Mouse (Mus musculus): Measurements from ENCODE around the gene Atp5s.

- TF ChIP-seq CTCF (conservative IDR thresholded peaks at IDR 0.05; ENCODE audit: insufficient read depth, insufficient read length, low read depth, low read length) = no peak
- no peak for TF ChIP-seq POLR2A (IDR thresholded peaks at IDR 0.05; ENCODE audit: low read depth, low read length)
These were observed 7.5 kb downstream of the Atp5s start for GRCm38 (mm10) chr12:69732221-69732620.
